Mouse (Mus musculus) mouse embryonic stem cell (cell line): ENCODE data around the gene Eif2b1.

Experiments
- in situ Hi-C, 2 experiments: fragments of 300-500 bp; cut with MboI; formaldehyde crosslinking; loops; 1 replicate in 1 of 2; 3 replicates in 1 of 2; pipeline ENCODE4 v1.14.3; 2019 to 2020; ENCODE audit warnings: low sequenced_read_pairs in 2 of 2, low pct_unique_long_range_greater_than_20kb in 1 of 2, mixed read lengths in 1 of 2; ENCODE audit not compliant: unreplicated experiment in 1 of 2

The Eif2b1 gene

GRCm38 (mm10) chr5:124528351-124528750 is 50.6 kb downstream of the Eif2b1 start:
- in situ Hi-C loops: no loop called here

- in situ Hi-C loops: no loop called here
Observed at GRCm38 (mm10) chr5:124524943-124525342, 54.0 kb downstream of the Eif2b1 start.

GRCm38 (mm10) chr5:124523032-124523431 is 55.9 kb downstream of the Eif2b1 start:
- in situ Hi-C loops: no loop called here

GRCm38 (mm10) chr5:124521588-124521987 is 57.3 kb downstream of the Eif2b1 start:
- in situ Hi-C loops: no loop called here
